Mouse (Mus musculus) MEL (cell line): ENCODE results near the gene Rhobtb1.

Experiments
- MAX ChIP-seq: IDR thresholded peaks from 2 replicates; pipeline ENCODE4 v1.6.1; 2011; ENCODE audit warnings: low read length, improper control_type of control experiment
- POLR2A ChIP-seq, 2 experiments: IDR thresholded peaks; 2 replicates each; pipeline ENCODE4 v1.6.1; 2011 to 2012; ENCODE audit warnings: low read length in 2 of 2, mild to moderate bottlenecking in 2 of 2, control low read depth in 1 of 2, improper control_type of control experiment in 1 of 2, low read depth in 1 of 2, moderate library complexity in 1 of 2; ENCODE audit not compliant: control insufficient read depth in 1 of 2, insufficient read depth in 1 of 2, poor library complexity in 1 of 2
- ZNF384 ChIP-seq: IDR thresholded peaks from 2 replicates; pipeline ENCODE4 v1.6.1; 2012; ENCODE audit warnings: low read depth, mild to moderate bottlenecking, inconsistent platforms, low read length, improper control_type of control experiment

GRCm38 (mm10) chr10:69336219-69336618 lies 185.0 kb downstream of the Rhobtb1 start:
- TF ChIP-seq MAX (no peak), POLR2A (IDR thresholded peaks at IDR 0.05; ENCODE audit: control insufficient read depth in 1 of 2, insufficient read depth in 1 of 2, low read depth in 1 of 2, low read length in 2 of 2, poor library complexity in 1 of 2) (no peak), ZNF384 (no peak)
